Mouse (Mus musculus) midbrain, embryonic 11.5 days (tissue): ENCODE data around the gene Zglp1. TPM values are rescaled to one million over a fixed set of nuclear protein-coding genes. Genes with fewer than 3 reads are reported as not detected.

Experiments
- ATAC-seq: fragments of 200-750 bp; cut with Nextera tagmentation; 2 replicates; pipeline ENCODE4 v1.8.0; 2017; ENCODE audit warnings: moderate TSS enrichment, moderate library complexity; ENCODE audit not compliant: low FRiP score
- DNase-seq: peaks from one replicate; pipeline ENCODE4 v3.0.0; 2015; ENCODE audit warnings: low spot score; ENCODE audit errors: missing footprints
- H3K27ac ChIP-seq: fragments of 300-500 bp; sonication (generic); 2 replicates; pipeline ENCODE4 v1.5.1; 2014; ENCODE audit warnings: low read depth, low read length
- H3K27me3 ChIP-seq: fragments of 300-500 bp; sonication (generic); 2 replicates; pipeline ENCODE4 v1.6.1; 2014; ENCODE audit warnings: mild to moderate bottlenecking, low read length, moderate library complexity, mixed read lengths; ENCODE audit not compliant: control insufficient read depth, insufficient read depth
- H3K36me3 ChIP-seq: fragments of 300-500 bp; sonication (generic); 2 replicates; pipeline ENCODE4 v1.6.1; 2014; ENCODE audit warnings: mild to moderate bottlenecking, low read length, moderate library complexity, mixed read lengths; ENCODE audit not compliant: control insufficient read depth, insufficient read depth
- H3K4me1 ChIP-seq: fragments of 300-500 bp; sonication (generic); 2 replicates; pipeline ENCODE4 v1.6.1; 2014; ENCODE audit warnings: low read length; ENCODE audit not compliant: control insufficient read depth, insufficient read depth
- H3K4me2 ChIP-seq: fragments of 300-500 bp; sonication (generic); 2 replicates; pipeline ENCODE4 v1.6.1; 2014; ENCODE audit warnings: mild to moderate bottlenecking, moderate library complexity
- H3K4me3 ChIP-seq: fragments of 300-500 bp; sonication (generic); 2 replicates; pipeline ENCODE4 v1.5.1; 2014; ENCODE audit warnings: low read depth, low read length
- H3K9ac ChIP-seq: fragments of 300-500 bp; sonication (generic); 2 replicates; pipeline ENCODE4 v1.6.1; 2014; ENCODE audit warnings: low read length
- H3K9me3 ChIP-seq: fragments of 300-500 bp; sonication (generic); 2 replicates; pipeline ENCODE4 v1.6.1; 2016; ENCODE audit warnings: low read length; ENCODE audit not compliant: control insufficient read depth
- WGBS: fragments of 180-500 bp; shearing (Covaris S2); extraction: QIAGEN DNeasy Blood & Tissue Kit; methylation state at CpG from one replicate; pipeline ENCODE4 v1.1.7; 2014; 5-methylcytosine and 5-hydroxymethylcytosine counted together
- polyA plus RNA-seq: library from polyadenylated mRNA; unstranded; fragments of >200 nt; fragmentation: Nextera tagmentation; extraction: Ambion mirVana; gene quantifications from 2 replicates; pipeline ENCODE4 v1.2.1, GENCODE M21; 2014

Gene Zglp1
- polyA plus RNA-seq, 1 experiment from 2014 or later: 0.86 TPM

DNA sequence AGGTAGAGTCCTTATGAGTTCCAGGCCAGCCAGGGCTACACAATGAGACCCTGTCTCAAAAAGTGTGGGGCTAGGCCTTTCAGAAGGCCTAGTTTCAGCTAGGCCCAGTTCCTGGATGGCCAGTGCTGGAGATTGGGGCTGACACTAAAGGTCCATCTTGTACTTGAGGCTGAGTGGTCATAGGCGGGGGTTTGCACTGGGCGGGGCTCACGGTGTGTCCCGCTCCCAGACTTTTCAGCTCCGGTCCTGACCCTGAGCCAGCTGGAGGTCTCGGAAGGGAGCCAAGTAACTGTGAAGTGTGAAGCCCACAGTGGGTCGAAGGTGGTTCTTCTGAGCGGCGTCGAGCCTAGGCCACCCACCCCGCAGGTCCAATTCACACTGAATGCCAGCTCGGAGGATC is 40.0 kb downstream of the Zglp1 start:
- Histone ChIP-seq H3K4me1 (peaks cover 13% of the 10 kb centered on the region), H3K27ac (no peak overlapping the region), H3K9me3 (no peaks in the 10 kb centered on the region), H3K9ac (no peak overlapping the region), H3K36me3 (no peaks in the 10 kb centered on the region), H3K4me3 (no peak overlapping the region), H3K27me3 (peaks cover 38% of the 10 kb centered on the region), H3K4me2 (no peak overlapping the region)
- 83% methylated on average over 12 of the region's 12 CpGs for WGBS
- ATAC-seq (no peak), DNase-seq (peak; percentile 39)

- DNase-seq (peak; percentile 35), ATAC-seq (no peak)
- H3K27me3 ChIP-seq: peaks cover 24% of the 10 kb centered on the region
- peaks cover 5% of the 10 kb centered on the region for H3K4me1 ChIP-seq
- no peak overlapping the region for H3K9ac ChIP-seq
- no peak overlapping the region for H3K27ac ChIP-seq
- no peak overlapping the region for H3K4me3 ChIP-seq
- no peak overlapping the region for H3K4me2 ChIP-seq
- H3K36me3 ChIP-seq: no peaks in the 10 kb centered on the region
- 75% methylated on average over 19 of the region's 19 CpGs for WGBS
- no peaks in the 10 kb centered on the region for H3K9me3 ChIP-seq
Observed at GRCm38 (mm10) chr9:21025258-21025810, 41.6 kb downstream of the Zglp1 start.

GRCm38 (mm10) chr9:21022726-21023125 is 44.2 kb downstream of the Zglp1 start:
- Histone ChIP-seq H3K9me3 (no peaks in the 10 kb centered on the region), H3K9ac (no peak overlapping the region), H3K4me1 (no peaks in the 10 kb centered on the region), H3K4me2 (no peak overlapping the region), H3K4me3 (no peak overlapping the region), H3K36me3 (no peaks in the 10 kb centered on the region), H3K27me3 (no peaks in the 10 kb centered on the region; the same call in 1 of the 2 replicates), H3K27ac (no peak overlapping the region)
- DNase-seq: peak; percentile 65
- 86% methylated on average over 1 of the region's 1 CpGs for WGBS
- ATAC-seq: no peak

DNA sequence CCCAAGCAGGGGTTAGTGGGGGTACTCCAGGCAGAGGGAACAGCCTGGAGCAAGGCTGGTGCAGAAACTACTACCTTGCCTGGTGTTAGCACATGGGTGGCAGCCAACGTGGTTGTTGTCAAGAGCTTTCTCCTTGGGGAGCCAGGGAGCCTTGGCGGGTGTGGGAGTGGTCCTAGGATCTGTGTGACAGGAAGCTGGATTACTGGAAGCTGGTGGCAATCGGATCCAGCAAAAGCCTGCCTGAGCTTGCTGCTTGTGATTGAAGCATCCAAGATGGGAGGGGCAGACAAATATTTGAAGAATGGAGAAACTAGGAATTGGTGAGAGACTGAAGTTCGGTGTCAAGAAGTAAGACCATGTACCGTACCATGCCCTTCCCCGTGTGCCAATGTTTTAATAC is 44.6 kb downstream of the Zglp1 start:
- ATAC-seq: no peak

GRCm38 (mm10) chr9:21021363-21021762 is 45.5 kb downstream of the Zglp1 start:
- DNase-seq (no peak), ATAC-seq (no peak)
- H3K27ac ChIP-seq: no peak overlapping the region
- H3K36me3 ChIP-seq: no peaks in the 10 kb centered on the region
- H3K9ac ChIP-seq: no peak overlapping the region
- peaks cover 14% of the 10 kb centered on the region for H3K27me3 ChIP-seq
- no peak overlapping the region for H3K4me2 ChIP-seq
- no peaks in the 10 kb centered on the region for H3K4me1 ChIP-seq
- H3K4me3 ChIP-seq: no peak overlapping the region
- WGBS: 82% methylated on average over 3 of the region's 3 CpGs
- H3K9me3 ChIP-seq: no peaks in the 10 kb centered on the region

More for the DNA sequence above, 44.6 kb downstream of the Zglp1 start:
- DNase-seq: peak; percentile 71
- Histone ChIP-seq H3K9ac (no peak overlapping the region), H3K9me3 (no peaks in the 10 kb centered on the region), H3K36me3 (no peaks in the 10 kb centered on the region), H3K4me3 (no peak overlapping the region), H3K4me1 (no peaks in the 10 kb centered on the region), H3K27me3 (peaks cover 4% of the 10 kb centered on the region), H3K4me2 (no peak overlapping the region), H3K27ac (no peak overlapping the region)
- WGBS: 65% methylated on average over 6 of the region's 6 CpGs

DNA sequence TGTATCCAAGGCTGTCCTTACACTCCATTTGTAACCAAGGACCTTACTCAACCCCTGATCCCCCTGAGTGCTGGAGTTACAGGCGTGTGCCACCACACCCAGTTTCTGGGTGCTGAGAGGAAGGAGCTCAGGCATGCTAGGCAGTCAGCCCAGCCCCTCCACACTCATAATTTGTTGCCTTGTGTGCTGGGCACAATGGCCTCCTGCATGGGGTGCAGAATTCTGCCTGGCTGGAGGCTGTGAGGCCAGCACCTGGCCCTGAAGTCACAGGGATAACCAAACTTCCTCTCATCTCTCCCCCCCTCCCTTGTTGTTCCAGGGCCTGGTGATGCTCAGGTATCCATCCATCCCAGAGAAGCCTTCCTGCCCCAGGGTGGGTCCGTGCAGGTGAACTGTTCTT is 48.3 kb downstream of the Zglp1 start:
- no peak overlapping the region for H3K4me3 ChIP-seq
- H3K4me2 ChIP-seq: no peak overlapping the region
- H3K36me3 ChIP-seq: no peaks in the 10 kb centered on the region
- no peak overlapping the region for H3K9ac ChIP-seq
- H3K27me3 ChIP-seq: peaks cover 35% of the 10 kb centered on the region
- no peaks in the 10 kb centered on the region for H3K9me3 ChIP-seq
- no peak overlapping the region for H3K27ac ChIP-seq
- no peaks in the 10 kb centered on the region; the same call in 1 of the 2 replicates for H3K4me1 ChIP-seq
- no peak for DNase-seq
- ATAC-seq: no peak
- WGBS: 69% methylated on average over 2 of the region's 2 CpGs

- Histone ChIP-seq H3K27me3 (peaks cover 35% of the 10 kb centered on the region), H3K9me3 (no peaks in the 10 kb centered on the region), H3K36me3 (no peaks in the 10 kb centered on the region), H3K9ac (no peak overlapping the region), H3K4me2 (no peak overlapping the region), H3K4me3 (no peak overlapping the region), H3K4me1 (no peaks in the 10 kb centered on the region; the same call in 1 of the 2 replicates), H3K27ac (no peak overlapping the region)
- 45% methylated on average over 4 of the region's 4 CpGs for WGBS
- DNase-seq (no peak), ATAC-seq (no peak)
Observed at GRCm38 (mm10) chr9:21017177-21017575, 49.7 kb downstream of the Zglp1 start.

DNA sequence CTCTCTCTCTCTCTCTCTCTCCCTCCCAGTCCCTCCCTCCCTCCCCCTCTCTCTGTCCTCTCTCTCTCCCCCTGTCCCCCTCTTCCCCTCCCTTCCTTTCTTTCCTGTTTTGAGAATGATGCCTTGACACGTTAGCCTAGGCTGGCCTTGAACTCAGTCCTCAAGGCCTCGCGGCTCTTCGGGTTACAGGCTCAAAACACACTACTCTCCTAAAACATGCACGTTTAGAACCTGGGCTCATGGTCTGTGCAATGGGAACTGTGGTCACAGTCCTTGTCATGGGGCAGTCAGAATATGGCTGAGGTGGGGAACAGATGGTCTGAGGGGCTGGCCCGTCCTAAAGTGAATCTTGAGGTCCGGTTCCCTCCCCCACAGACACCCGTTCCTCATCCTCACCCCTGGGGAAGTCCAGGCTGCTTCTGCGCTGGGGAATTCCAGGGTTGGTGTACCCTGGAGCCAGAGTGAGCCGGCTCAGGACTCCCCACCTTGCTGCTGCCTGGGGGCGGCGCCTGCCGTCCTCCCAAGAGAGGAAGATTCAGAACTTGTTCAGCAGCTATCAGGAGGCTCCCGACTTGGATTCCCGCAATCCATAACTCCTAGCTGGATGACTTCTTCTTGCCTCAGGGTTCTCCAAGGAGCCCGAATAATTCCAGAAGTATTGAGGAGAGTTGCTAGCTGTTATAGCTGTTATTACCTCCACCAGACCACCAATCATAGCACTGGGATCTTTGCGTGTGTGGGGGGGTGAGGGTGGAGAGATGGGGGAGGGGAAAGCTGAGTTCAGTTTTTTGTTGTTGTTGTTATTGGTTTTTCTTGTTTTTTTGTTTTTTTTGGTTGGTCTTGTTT is 50.3 kb downstream of the Zglp1 start:
- ATAC-seq (no peak), DNase-seq (peak; percentile 87)
- Histone ChIP-seq H3K27ac (no peak overlapping the region), H3K36me3 (no peaks in the 10 kb centered on the region), H3K4me2 (no peak overlapping the region), H3K27me3 (peaks cover 35% of the 10 kb centered on the region), H3K4me3 (no peak overlapping the region), H3K9ac (no peak overlapping the region), H3K9me3 (no peaks in the 10 kb centered on the region), H3K4me1 (no peaks in the 10 kb centered on the region; the same call in 1 of the 2 replicates)
- WGBS: 5% methylated on average over 17 of the region's 17 CpGs

DNA sequence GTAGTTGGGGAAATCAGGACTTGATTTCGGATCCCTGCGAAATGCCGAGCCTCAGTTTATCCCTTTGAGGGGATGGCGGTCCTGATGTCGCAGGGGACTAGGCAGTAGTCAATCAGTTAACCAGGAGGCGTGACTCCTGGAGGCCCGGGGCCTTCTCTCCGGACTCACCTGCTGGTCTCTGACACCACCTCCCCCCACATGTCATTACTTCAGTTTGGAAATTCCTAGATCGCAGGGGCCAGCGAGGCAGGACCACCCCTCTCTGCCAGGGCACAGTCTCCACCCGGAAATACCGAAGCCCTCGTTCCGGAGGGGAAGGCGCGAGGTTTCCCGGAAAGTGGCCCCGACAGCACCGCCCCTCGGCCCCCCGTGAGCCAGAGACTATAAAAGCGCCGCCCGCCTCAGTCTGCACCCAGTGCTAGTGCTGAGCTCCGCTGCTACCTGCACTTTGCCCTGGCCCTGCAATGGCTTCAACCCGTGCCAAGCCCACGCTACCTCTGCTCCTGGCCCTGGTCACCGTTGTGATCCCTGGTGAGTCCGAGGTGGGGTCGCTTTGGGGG is 51.2 kb downstream of the Zglp1 start, which contains the start of gene Icam1:
Icam1 (plus strand) TSS at position 415 of the 560 bp plus-strand sequence.
- ATAC-seq (no peak), DNase-seq (peak; percentile 91)
- Histone ChIP-seq H3K27ac (no peak within 1 kb of the TSS), H3K4me1 (no peaks in the 10 kb centered on the region; the same call in 1 of the 2 replicates), H3K9ac (peak within 1 kb of the TSS; percentile 27; the same call in 1 of the 2 replicates), H3K9me3 (no peaks in the 10 kb centered on the region), H3K27me3 (peaks cover 35% of the 10 kb centered on the region), H3K4me2 (peak within 1 kb of the TSS; percentile 30), H3K36me3 (no peaks in the 10 kb centered on the region), H3K4me3 (peak within 1 kb of the TSS; percentile 17)
- WGBS: under 1% methylated on average over 30 of the region's 30 CpGs
